Mouse (Mus musculus) heart, adult 2 months (tissue): ENCODE measurements around the gene Hivep2. TPM values are rescaled to one million over a fixed set of nuclear protein-coding genes. Genes with fewer than 3 reads are reported as not detected.

ENCODE experiments used
- DNase-seq, 2 experiments: peaks; one replicate each; pipeline ENCODE4 v3.0.0; 2021
- H3K27ac ChIP-seq: fragments of 200-600 bp; 2 replicates; pipeline ENCODE4 v1.8.1; 2022
- H3K27me3 ChIP-seq: fragments of 200-500 bp; 2 replicates; pipeline ENCODE4 v1.6.1; 2012; ENCODE audit warnings: mild to moderate bottlenecking, low read length, inconsistent platforms, mixed read lengths; ENCODE audit not compliant: control insufficient read depth, insufficient read depth
- H3K36me3 ChIP-seq: fragments of 200-500 bp; 2 replicates; pipeline ENCODE4 v1.6.1; 2012; ENCODE audit warnings: low read length, inconsistent platforms; ENCODE audit not compliant: control insufficient read depth, insufficient read depth
- H3K4me1 ChIP-seq: fragments of 200-500 bp; 2 replicates; pipeline ENCODE4 v1.6.1; 2011; ENCODE audit warnings: low read length; ENCODE audit not compliant: control insufficient read depth, insufficient read depth
- H3K4me3 ChIP-seq: fragments of 200-600 bp; 2 replicates; pipeline ENCODE4 v1.8.1; 2022
- H3K79me2 ChIP-seq: fragments of 200-500 bp; replicated peaks from 2 replicates; pipeline ENCODE4 v1.6.1; 2012; ENCODE audit warnings: mild to moderate bottlenecking, inconsistent platforms, low read length, moderate library complexity, mixed read lengths; ENCODE audit not compliant: control insufficient read depth, insufficient read depth
- H3K9ac ChIP-seq: fragments of 200-500 bp; 2 replicates; pipeline ENCODE4 v1.6.1; 2012; ENCODE audit warnings: low read depth, mild to moderate bottlenecking, control low read depth, inconsistent platforms, low read length, mixed read lengths
- CTCF ChIP-seq: fragments of 200-600 bp; IDR thresholded peaks from 2 replicates; pipeline ENCODE4 v1.8.1; 2022; ENCODE audit warnings: antibody characterized with exemption, mild to moderate bottlenecking, moderate library complexity
- EP300 ChIP-seq: fragments of 200-500 bp; IDR thresholded peaks from 2 replicates; pipeline ENCODE4 v1.6.1; 2011; ENCODE audit warnings: low read depth, low read length, control low read depth; ENCODE audit not compliant: insufficient read depth
- POLR2A ChIP-seq: fragments of 200-500 bp; IDR thresholded peaks from 2 replicates; pipeline ENCODE4 v1.6.1; 2011; ENCODE audit warnings: mild to moderate bottlenecking, low read depth, low read length, control low read depth; ENCODE audit not compliant: insufficient read depth
- WGBS: fragments of 180-500 bp; shearing (Covaris S2); methylation state at CpG from one replicate; pipeline ENCODE4 v1.1.7; 2018; 5-methylcytosine and 5-hydroxymethylcytosine counted together
- intact Hi-C: fragments of 180-260 bp; cut with DNase I; formaldehyde crosslinking; loops from one replicate; pipeline ENCODE4 v1.15.1; 2025
- polyA plus RNA-seq: library from polyadenylated mRNA; depleted of rRNA; stranded (reverse); fragments of >200 nt; gene quantifications from 2 replicates; pipeline ENCODE4 v1.2.3, GENCODE M21; 2012
- total RNA-seq, 2 experiments: library from RNA; stranded (reverse); gene quantifications; 2 replicates each; pipeline ENCODE4 v1.2.3; 2021

Gene Hivep2
- total and polyA plus RNA-seq, 3 experiments: 5.3 to 22.6 (median 20.9) TPM

GRCm38 (mm10) chr10:14179424-14180339 lies 213.8 kb downstream of the Hivep2 start:
- TF ChIP-seq CTCF (no peak), POLR2A (no peak), EP300 (no peak)
- no peak for DNase-seq
- H3K9ac ChIP-seq: no peak overlapping the region
- no peaks in the 10 kb centered on the region for H3K27me3 ChIP-seq
- H3K36me3 ChIP-seq: no peaks in the 10 kb centered on the region
- H3K4me1 ChIP-seq: no peaks in the 10 kb centered on the region; the same call in 1 of the 2 replicates
- 73% methylated on average over 19 of the region's 19 CpGs for WGBS
- H3K79me2 ChIP-seq: no peaks in the 10 kb centered on the region
- H3K4me3 ChIP-seq: no peak overlapping the region
- H3K27ac ChIP-seq: no peak overlapping the region
- intact Hi-C loops: no loop called here

- TF ChIP-seq EP300 (no peak), POLR2A (no peak), CTCF (no peak)
- H3K9ac ChIP-seq: no peak overlapping the region
- intact Hi-C loops: no loop called here
- DNase-seq: peak in 1 of 2 experiments; percentile 28
- H3K36me3 ChIP-seq: no peaks in the 10 kb centered on the region
- no peak overlapping the region for H3K27ac ChIP-seq
- WGBS: 58% methylated on average over 11 of the region's 11 CpGs
- no peaks in the 10 kb centered on the region for H3K79me2 ChIP-seq
- no peaks in the 10 kb centered on the region for H3K27me3 ChIP-seq
- peaks cover 3% of the 10 kb centered on the region; the same call in 1 of the 2 replicates for H3K4me1 ChIP-seq
- no peak overlapping the region for H3K4me3 ChIP-seq
Measured at GRCm38 (mm10) chr10:14186352-14186976, 220.6 kb downstream of the Hivep2 start.

GRCm38 (mm10) chr10:14189050-14189449 lies 223.2 kb downstream of the Hivep2 start:
- intact Hi-C loops: no loop called here
- Histone ChIP-seq H3K9ac (no peak overlapping the region), H3K4me3 (no peak overlapping the region), H3K36me3 (peaks cover 3% of the 10 kb centered on the region; the same call in 1 of the 2 replicates), H3K79me2 (no peaks in the 10 kb centered on the region), H3K27me3 (no peaks in the 10 kb centered on the region), H3K27ac (no peak overlapping the region), H3K4me1 (peaks cover 3% of the 10 kb centered on the region; the same call in 1 of the 2 replicates)
- 18% methylated on average over 4 of the region's 4 CpGs for WGBS
- no peak for TF ChIP-seq CTCF
- TF ChIP-seq EP300: no peak
- no peak for TF ChIP-seq POLR2A
- DNase-seq: no peak

GRCm38 (mm10) chr10:14191202-14191601 lies 225.3 kb downstream of the Hivep2 start:
- TF ChIP-seq EP300 (no peak), CTCF (no peak), POLR2A (no peak)
- peak in 1 of 2 experiments; percentile 22 for DNase-seq
- peaks cover 3% of the 10 kb centered on the region; the same call in 1 of the 2 replicates for H3K36me3 ChIP-seq
- no peak overlapping the region for H3K27ac ChIP-seq
- WGBS: 47% methylated on average over 10 of the region's 10 CpGs
- H3K27me3 ChIP-seq: no peaks in the 10 kb centered on the region
- H3K9ac ChIP-seq: no peak overlapping the region
- no peaks in the 10 kb centered on the region for H3K79me2 ChIP-seq
- peaks cover 3% of the 10 kb centered on the region; the same call in 1 of the 2 replicates for H3K4me1 ChIP-seq
- intact Hi-C loops: no loop called here
- H3K4me3 ChIP-seq: no peak overlapping the region

- DNase-seq: no peak
- intact Hi-C loops: no loop called here
- no peak overlapping the region for H3K9ac ChIP-seq
- peaks cover 3% of the 10 kb centered on the region; the same call in 1 of the 2 replicates for H3K4me1 ChIP-seq
- no peak for TF ChIP-seq EP300
- TF ChIP-seq CTCF: no peak
- no peak for TF ChIP-seq POLR2A
- no peaks in the 10 kb centered on the region for H3K79me2 ChIP-seq
- WGBS: 66% methylated on average over 4 of the region's 4 CpGs
- H3K27me3 ChIP-seq: no peaks in the 10 kb centered on the region
- peaks cover 3% of the 10 kb centered on the region; the same call in 1 of the 2 replicates for H3K36me3 ChIP-seq
- H3K27ac ChIP-seq: no peak overlapping the region
- H3K4me3 ChIP-seq: no peak overlapping the region
Measured at GRCm38 (mm10) chr10:14192156-14192555, 226.3 kb downstream of the Hivep2 start.
